Mouse (Mus musculus): ENCODE measurements around the gene Vmn2r27.
A peak's percentile ranks its signal among the peaks of the same experiment; 100 is the strongest.

The Vmn2r27 gene

DNA sequence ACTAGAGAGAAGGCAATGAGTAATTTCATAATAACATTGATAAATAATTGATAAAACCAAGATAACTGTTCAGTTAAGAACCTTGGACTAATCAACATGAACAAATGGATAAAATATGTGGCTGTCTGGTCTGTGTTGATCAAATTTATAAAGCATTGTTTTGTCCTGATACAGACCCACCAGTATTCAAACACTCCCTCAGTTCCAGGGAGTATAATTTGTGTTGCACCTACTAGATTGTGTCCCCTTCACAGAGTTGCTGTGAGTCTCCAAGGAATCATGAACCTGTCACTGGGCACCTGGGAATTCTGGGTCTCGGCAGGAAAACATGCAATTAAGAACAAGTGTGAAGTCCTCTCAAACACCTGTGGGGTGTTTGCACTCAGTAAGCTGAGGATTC, at the start of gene Vmn2r27:
Gene Vmn2r27 (minus strand): TSS at position 101 of the 400 bp plus-strand sequence.
- no peak for DNase-seq (ENCODE audit: low spot score in 2 of 2)

DNA sequence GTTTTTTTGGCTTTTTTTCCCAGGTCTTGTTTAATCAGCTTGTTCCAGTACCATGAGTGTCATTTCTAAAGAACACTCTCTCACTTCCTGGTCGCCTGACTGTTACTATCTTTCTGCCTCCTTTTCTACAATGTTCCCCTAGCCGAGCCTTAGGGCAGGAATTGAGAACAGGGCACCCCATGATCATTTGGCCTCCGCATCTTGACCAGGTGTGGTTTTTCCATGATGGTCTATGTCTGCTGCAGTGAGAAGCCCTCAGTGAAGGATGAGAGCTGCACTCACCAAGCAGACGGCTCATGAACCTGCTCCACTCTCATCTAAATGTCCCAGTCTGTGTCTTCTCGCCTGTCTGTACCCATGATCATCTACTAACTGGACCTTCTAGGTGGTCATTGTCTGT, 46.6 kb upstream of the Vmn2r27 start:
- DNase-seq (ENCODE audit: low spot score in 2 of 2), result no peak

DNA sequence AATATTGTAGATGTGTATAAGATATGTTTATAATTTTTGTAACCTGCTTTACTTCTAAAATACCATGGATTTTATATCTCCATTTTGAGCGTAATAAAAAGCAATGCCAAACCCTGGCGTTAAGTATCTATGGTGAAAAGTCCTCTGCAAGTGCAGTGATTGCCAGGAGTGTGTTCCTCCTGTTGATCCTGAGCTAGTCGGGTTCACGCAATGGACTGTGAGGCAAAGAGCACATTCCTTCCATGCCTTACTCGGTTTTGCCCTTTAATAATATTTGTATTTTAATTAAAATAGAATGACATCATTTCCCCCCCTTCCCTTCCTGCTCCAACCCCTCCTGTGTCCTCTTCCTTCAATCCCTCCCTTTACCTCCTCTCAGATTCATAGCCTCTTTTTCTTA, 46.0 kb upstream of the Vmn2r27 start:
- DNase-seq (ENCODE audit: low spot score in 2 of 2), result no peak

DNA sequence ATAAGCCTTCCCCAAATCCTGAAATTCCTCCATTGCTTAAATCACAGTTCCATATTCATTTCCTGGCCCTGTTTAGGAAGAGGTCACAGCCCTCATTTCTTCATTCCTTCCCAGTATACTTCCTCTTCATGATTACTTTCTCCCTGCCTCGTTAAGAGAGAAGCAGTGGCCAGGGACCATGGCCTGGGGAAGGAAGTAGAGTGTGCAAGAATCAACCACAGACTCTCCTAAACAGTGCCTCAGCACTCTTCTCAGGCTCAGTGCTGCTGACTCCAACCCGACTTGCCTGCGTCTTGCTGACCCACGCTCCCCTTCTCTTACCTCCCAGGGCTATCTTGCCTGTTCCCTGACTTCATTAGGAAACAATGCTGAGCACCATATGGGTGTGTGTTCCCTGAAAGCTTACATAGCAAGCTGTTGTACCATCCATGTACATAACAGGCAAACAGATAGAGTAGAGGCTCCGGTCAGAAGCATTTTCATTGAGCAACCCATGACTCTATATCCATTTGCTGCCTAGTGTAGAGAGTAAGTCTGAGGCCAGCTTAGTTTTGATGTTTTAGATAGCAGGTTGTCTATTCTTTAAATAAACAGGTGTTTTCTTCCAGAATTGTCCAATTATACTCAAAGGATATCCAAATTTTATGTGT, 41.7 kb upstream of the Vmn2r27 start:
- no peak for DNase-seq (ENCODE audit: low spot score in 2 of 2)

DNA sequence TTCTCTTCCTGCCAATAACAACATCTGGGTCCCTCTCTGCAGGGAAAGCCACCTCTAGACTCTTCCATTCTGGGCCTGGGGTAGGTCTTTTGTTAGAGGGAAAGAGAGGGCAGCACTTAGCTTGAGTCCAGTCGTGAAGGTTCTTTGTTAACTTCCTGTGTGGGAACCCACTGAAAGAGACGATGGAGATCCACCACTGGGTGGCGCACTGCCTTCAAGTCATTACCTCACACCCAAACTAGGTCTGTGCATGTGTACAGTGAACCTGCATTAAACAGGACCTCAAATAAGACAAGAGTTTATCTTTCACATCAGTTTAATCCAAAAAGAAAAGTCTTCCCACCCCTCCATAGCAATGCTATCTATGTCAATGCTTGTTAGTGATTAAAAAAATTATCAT, 31.0 kb upstream of the Vmn2r27 start:
- peak; percentile 37 to 50 for DNase-seq (ENCODE audit: low spot score in 2 of 2)

DNA sequence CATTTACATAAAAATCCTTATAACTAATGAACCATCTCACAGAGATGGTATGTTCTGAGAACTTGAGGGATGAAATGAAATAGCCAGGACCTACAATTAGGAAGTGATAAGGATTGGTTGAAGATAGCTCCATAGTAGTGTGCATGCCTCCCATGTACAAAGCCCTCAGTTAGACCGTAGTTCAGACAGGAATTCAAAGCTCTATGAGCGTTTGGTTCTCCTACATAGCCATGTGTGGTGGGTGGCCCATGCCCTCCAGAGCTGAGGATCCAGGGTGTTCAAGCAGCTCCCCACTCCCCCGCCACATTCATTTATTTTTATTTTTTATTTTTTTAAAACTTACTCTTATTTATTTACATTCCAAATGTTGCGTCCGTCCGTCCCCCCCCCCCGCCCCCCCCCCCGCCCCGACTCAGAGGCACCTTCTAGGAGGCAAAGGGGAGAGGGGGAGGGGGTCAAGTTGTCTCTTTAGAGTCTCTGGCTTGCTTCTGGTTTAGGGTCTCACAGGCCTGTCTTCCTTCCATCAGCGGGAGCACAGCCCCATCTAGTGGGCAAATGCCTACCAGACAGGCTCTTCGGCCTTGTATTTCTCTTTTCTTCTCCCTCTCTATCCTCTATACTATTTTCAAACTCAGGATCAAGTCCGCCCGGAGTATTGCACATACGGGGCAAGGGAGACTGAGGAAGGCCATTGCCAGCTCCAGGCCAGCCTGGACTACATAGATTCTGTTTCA, 28.7 kb upstream of the Vmn2r27 start:
- DNase-seq (ENCODE audit: low spot score in 2 of 2), result peak; percentile 29 to 40

DNA sequence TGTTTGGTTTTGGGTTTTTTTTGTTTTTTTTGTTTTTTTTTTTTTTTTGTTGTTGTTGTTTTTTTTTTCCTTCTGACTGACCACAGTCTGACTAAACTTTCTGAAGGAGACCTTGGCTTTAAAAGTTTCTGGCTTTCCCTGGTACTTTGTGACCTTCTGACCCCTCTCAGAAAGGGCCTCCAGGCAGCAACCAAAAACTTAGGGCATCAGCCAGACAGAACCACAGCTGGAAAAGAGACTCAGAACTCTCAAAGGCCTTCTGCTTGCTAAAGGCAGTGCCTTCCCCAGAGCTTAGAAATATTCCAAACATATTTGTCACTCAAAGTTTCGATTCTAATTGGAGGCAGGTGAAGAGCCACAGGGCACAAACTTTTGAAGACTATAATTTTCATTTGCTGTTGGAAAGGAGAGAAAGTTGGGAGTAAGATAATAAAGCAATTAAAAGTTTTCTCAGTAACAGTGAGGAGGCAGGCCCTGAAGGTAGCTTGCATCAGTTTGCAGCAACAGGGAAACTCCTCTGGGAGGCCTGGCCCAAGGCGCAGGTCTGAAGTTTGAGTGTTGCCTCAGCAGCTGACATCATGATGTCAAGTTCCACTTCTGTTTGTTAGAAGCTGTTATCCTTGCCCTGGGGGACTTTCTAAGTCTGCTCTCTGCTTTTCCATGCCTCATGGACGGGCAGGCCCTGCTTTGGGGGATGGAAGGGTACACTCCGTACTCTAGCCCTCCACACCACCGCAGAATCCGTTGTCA, 24.2 kb upstream of the Vmn2r27 start:
- DNase-seq (ENCODE audit: low spot score in 2 of 2), result no peak

DNA sequence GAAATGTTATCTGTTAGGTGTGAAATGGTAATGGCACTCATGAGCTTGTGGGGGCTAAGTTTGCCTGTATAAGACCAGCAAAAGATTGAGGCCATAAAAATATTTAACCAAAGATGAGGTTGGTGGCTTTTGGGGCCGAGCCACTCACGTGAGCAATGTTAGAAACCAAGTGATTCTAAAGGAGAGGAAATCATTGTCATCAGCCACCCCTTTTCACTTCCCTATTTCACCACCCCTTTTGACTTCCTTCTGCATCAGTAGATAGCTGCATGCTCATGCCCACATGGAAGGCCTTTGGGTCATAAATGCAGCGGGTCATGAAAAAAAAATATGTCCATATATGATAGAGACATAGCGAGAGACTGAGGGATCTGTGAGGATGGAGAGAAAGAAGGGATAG, 29.5 kb downstream of the Vmn2r27 start:
- DNase-seq (ENCODE audit: low spot score in 2 of 2), result no peak

DNA sequence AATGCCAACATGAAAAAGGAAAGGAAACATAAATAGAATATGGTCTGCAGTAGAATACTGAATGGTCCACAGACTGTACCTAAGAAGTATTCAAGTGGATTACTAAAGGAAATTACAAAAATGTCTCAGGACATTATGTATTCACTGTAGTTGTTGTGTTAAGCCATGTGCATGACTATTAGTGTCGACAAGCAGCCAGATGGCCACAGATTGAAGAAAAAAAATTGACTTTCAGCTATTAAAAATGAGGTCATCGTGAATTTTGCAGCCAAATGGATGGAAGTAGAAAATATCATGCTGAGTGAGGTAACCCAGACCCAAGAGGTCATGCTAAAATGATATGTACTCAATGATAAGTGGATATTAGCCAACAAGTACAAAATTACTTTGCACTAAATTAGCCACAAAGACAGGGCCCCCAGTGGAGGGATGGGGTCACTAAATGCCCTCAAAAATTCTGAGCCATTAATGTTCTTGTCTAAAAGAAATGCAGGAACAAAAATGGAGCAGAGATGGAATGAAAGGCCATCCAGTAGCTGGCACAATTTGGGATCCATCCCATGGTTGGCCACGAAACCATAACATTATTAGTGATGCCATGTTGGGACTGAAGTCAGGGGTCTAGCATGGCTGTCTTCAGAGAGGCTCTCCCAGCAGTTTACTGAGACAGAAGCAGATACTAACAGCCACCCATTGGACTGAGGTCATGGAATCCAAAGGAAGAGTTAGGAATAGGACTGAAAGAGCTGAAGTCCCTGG, 63.0 kb downstream of the Vmn2r27 start:
- no peak for DNase-seq (ENCODE audit: low spot score in 2 of 2)

DNA sequence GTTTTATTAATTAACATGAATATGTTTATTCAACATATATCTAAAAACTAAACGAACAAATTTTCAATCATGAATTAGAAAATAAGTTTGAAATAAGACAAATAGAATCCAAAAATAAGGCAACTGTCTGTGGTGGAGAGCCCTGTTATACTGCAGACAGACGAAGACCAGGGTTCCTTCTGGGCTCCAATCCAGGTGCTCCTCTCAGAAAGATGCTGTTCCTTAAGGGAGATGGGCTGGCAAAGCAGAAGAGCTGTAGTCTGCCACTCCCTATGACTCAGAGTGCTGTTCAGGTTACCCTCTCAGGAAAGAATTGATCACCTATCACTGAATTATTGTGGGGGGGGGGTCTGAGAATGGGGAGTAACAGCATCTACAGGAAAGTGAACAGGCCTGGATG, 65.1 kb downstream of the Vmn2r27 start:
- DNase-seq (ENCODE audit: low spot score in 2 of 2), result no peak

DNA sequence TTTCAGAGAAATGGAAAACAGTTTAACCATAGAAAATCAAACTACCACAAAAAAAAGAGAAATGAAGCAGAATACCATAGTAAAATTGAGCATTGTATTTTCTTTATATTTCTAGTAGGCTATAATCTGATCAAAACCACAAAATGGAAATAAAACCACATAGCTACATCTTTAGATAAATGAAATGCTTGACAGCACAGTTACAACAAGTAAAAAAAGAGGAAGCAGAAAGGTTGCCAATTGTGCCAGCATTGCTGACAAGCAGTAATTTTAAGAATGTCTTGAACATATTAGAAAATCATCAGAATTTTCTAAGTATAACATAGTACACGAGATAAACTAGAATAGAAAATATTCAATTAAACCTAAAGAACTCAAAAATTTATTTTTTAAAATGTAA, 81.8 kb downstream of the Vmn2r27 start:
- DNase-seq (ENCODE audit: low spot score in 2 of 2), result no peak
